Mouse (Mus musculus) ES-E14 (cell line): Measurements from ENCODE around the gene Il1rap. TPM values are rescaled to one million over a fixed set of nuclear protein-coding genes. Genes with fewer than 3 reads are reported as not detected.

ENCODE experiments used
- DNase-seq: peaks from one replicate; pipeline ENCODE4 v3.0.0-alpha.2; 2013; ENCODE audit warnings: low read depth, low spot score
- H3K27ac ChIP-seq: 2 replicates; pipeline ENCODE4 v1.5.1; 2012; ENCODE audit warnings: low read depth, mild to moderate bottlenecking, low read length, moderate library complexity, mixed read lengths; ENCODE audit not compliant: poor library complexity, insufficient read depth, severe bottlenecking
- H3K36me3 ChIP-seq: 2 replicates; pipeline ENCODE4 v1.6.1; 2012; ENCODE audit warnings: mild to moderate bottlenecking, low read length, moderate library complexity, mixed read lengths; ENCODE audit not compliant: control insufficient read depth, poor library complexity, insufficient read depth, severe bottlenecking
- H3K4me1 ChIP-seq, 2 experiments: fragments of 150-350 bp in 1 of 2; sonication (generic) in 1 of 2; 2 replicates each; pipeline ENCODE4 v1.6.1; 2012; ENCODE audit warnings: low read length in 2 of 2, mild to moderate bottlenecking in 1 of 2, mixed read lengths in 1 of 2; ENCODE audit not compliant: control insufficient read depth in 2 of 2, insufficient read depth in 2 of 2, poor library complexity in 1 of 2
- H3K4me3 ChIP-seq, 2 experiments: fragments of 150-350 bp in 1 of 2; sonication (generic) in 1 of 2; 2 replicates each; pipeline ENCODE4 v1.5.1; 2012; ENCODE audit warnings: low read length in 2 of 2, low read depth in 1 of 2, mild to moderate bottlenecking in 1 of 2, mixed read lengths in 1 of 2; ENCODE audit not compliant: insufficient read depth in 1 of 2, poor library complexity in 1 of 2, severe bottlenecking in 1 of 2
- H3K9ac ChIP-seq: 2 replicates; pipeline ENCODE4 v1.6.1; 2012; ENCODE audit warnings: low read depth, mild to moderate bottlenecking, low read length, mixed read lengths; ENCODE audit not compliant: poor library complexity, insufficient read depth, severe bottlenecking
- H3K9me3 ChIP-seq: fragments of 150-350 bp; sonication (generic); 2 replicates; pipeline ENCODE4 v1.6.1; 2012; ENCODE audit warnings: low read depth, mild to moderate bottlenecking, low read length; ENCODE audit not compliant: control insufficient read depth, insufficient read depth
- CHD2 ChIP-seq: IDR thresholded peaks from 2 replicates; pipeline ENCODE4 v1.6.1; 2014; ENCODE audit warnings: mild to moderate bottlenecking, low read depth, low read length, inconsistent platforms
- HCFC1 ChIP-seq: IDR thresholded peaks from 2 replicates; pipeline ENCODE4 v1.6.1; 2012; ENCODE audit warnings: low read length, inconsistent platforms, borderline replicate concordance; ENCODE audit not compliant: insufficient read depth
- MAFK ChIP-seq: IDR thresholded peaks from 2 replicates; pipeline ENCODE4 v1.6.1; 2014; ENCODE audit warnings: mild to moderate bottlenecking, low read depth, low read length, inconsistent platforms; ENCODE audit not compliant: insufficient read depth
- ZC3H11A ChIP-seq: IDR thresholded peaks from 2 replicates; pipeline ENCODE4 v1.6.1; 2012; ENCODE audit warnings: low read depth, mild to moderate bottlenecking, inconsistent platforms, low read length, borderline replicate concordance
- ZNF384 ChIP-seq: IDR thresholded peaks from 2 replicates; pipeline ENCODE4 v1.6.1; 2012; ENCODE audit warnings: low read depth, low read length, inconsistent platforms
- in situ Hi-C, 2 experiments: fragments of 600-800 bp; cut with MboI; formaldehyde crosslinking; loops; one replicate each; pipeline ENCODE4 v1.15.1; 2025; ENCODE audit warnings: low sequenced_read_pairs in 2 of 2, inconsistent platforms in 1 of 2; ENCODE audit not compliant: unreplicated experiment in 2 of 2
- total RNA-seq: library from RNA; depleted of rRNA; stranded (reverse); fragments of 300-350 nt; gene quantifications from 2 replicates; pipeline ENCODE4 v1.2.3, GENCODE M21; 2012

The Il1rap gene
- total RNA-seq, 1 experiment = 4.3 TPM

GRCm38 (mm10) chr16:26691294-26691693 lies 109.8 kb downstream of the Il1rap start:
- no peak for DNase-seq
- Histone ChIP-seq H3K36me3 (no peaks in the 10 kb centered on the region), H3K4me1 (no peaks in the 10 kb centered on the region), H3K9me3 (no peaks in the 10 kb centered on the region), H3K9ac (no peak overlapping the region), H3K27ac (no peak overlapping the region), H3K4me3 (no peak overlapping the region)
- in situ Hi-C loops = no loop called here
- no peak for TF ChIP-seq CHD2
- no peak for TF ChIP-seq ZNF384
- TF ChIP-seq MAFK = no peak
- TF ChIP-seq HCFC1 = no peak
- no peak for TF ChIP-seq ZC3H11A

GRCm38 (mm10) chr16:26698076-26698475 lies 116.6 kb downstream of the Il1rap start:
- TF ChIP-seq HCFC1 = no peak
- Histone ChIP-seq H3K9ac (no peak overlapping the region), H3K4me1 (no peaks in the 10 kb centered on the region), H3K27ac (no peak overlapping the region), H3K36me3 (no peaks in the 10 kb centered on the region), H3K4me3 (no peak overlapping the region), H3K9me3 (no peaks in the 10 kb centered on the region)
- DNase-seq = no peak
- in situ Hi-C loops = no loop called here

- H3K36me3 ChIP-seq = no peaks in the 10 kb centered on the region
- H3K4me1 ChIP-seq = no peaks in the 10 kb centered on the region
- in situ Hi-C loops = no loop called here
- DNase-seq = no peak
- no peak for TF ChIP-seq CHD2
- no peak for TF ChIP-seq HCFC1
- no peak for TF ChIP-seq ZC3H11A
- TF ChIP-seq MAFK = no peak
- no peak for TF ChIP-seq ZNF384
- no peak overlapping the region for H3K27ac ChIP-seq
- no peak overlapping the region for H3K4me3 ChIP-seq
- no peak overlapping the region for H3K9ac ChIP-seq
- H3K9me3 ChIP-seq = no peaks in the 10 kb centered on the region
These were observed 119.1 kb downstream of the Il1rap start for GRCm38 (mm10) chr16:26700440-26701103.

DNA sequence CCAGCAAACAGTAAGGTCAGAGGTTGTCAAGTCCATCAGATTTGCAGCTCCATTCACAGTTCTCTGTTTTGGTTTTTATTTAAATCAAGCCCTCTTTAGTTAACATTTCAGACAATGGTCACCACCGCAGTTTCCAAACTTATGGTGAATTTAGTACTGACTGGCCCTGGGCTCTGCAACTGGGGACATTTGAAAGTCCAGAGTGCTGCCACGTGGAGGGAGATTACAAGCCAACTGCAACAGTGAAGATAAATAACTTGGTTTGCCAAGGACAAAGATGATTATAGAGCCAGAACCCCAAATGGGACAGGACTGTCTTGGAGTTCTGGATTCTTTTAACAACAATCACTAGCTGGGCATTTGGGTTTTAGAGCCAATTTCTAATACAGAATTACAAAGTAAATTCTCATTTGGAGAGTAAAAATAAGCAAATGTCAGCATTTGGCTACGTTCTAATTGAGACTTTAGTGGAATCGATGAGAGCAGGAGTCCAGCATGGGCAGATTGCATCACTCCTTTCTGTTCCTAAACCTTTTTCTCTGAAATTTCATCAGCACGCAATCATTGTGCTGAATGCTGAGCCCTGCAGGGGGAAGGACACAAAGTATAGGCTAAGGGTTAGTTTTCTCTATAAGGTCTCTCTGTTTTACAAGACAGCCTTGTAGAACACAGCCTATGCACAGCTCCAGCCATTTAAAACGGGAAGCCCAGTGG lies 124.3 kb downstream of the Il1rap start:
- no peak overlapping the region for H3K9ac ChIP-seq
- H3K27ac ChIP-seq = no peak overlapping the region
- H3K4me1 ChIP-seq = no peaks in the 10 kb centered on the region
- DNase-seq = no peak
- no peaks in the 10 kb centered on the region for H3K36me3 ChIP-seq
- TF ChIP-seq ZC3H11A (no peak), HCFC1 (no peak), CHD2 (no peak), MAFK (no peak), ZNF384 (no peak)
- in situ Hi-C loops = no loop called here
- no peak overlapping the region for H3K4me3 ChIP-seq
- H3K9me3 ChIP-seq = no peaks in the 10 kb centered on the region

GRCm38 (mm10) chr16:26706503-26706902 lies 125.0 kb downstream of the Il1rap start:
- H3K9me3 ChIP-seq = no peaks in the 10 kb centered on the region
- H3K36me3 ChIP-seq = no peaks in the 10 kb centered on the region
- no peak overlapping the region for H3K27ac ChIP-seq
- TF ChIP-seq CHD2 = no peak
- TF ChIP-seq ZNF384 = no peak
- no peak for TF ChIP-seq ZC3H11A
- no peak for TF ChIP-seq MAFK
- no peak for TF ChIP-seq HCFC1
- no peak overlapping the region for H3K9ac ChIP-seq
- H3K4me3 ChIP-seq = no peak overlapping the region
- no peak for DNase-seq
- no peaks in the 10 kb centered on the region for H3K4me1 ChIP-seq
- in situ Hi-C loops = no loop called here
